Mouse (Mus musculus) small intestine, adult 2 months (tissue): Measurements from ENCODE around the gene Nudt1.

ENCODE experiments used
- CTCF ChIP-seq: fragments of 200-500 bp; IDR thresholded peaks from 2 replicates; pipeline ENCODE4 v1.5.1; 2012; ENCODE audit warnings: low read depth, mild to moderate bottlenecking, control low read depth, inconsistent platforms, low read length, moderate library complexity, mixed read lengths; ENCODE audit not compliant: insufficient replicate concordance, insufficient read length; ENCODE audit errors: extremely low read depth
- POLR2A ChIP-seq: fragments of 200-500 bp; IDR thresholded peaks from 2 replicates; pipeline ENCODE4 v1.6.1; 2012; ENCODE audit warnings: low read depth, mild to moderate bottlenecking, control low read depth, inconsistent platforms, low read length, moderate library complexity

DNA sequence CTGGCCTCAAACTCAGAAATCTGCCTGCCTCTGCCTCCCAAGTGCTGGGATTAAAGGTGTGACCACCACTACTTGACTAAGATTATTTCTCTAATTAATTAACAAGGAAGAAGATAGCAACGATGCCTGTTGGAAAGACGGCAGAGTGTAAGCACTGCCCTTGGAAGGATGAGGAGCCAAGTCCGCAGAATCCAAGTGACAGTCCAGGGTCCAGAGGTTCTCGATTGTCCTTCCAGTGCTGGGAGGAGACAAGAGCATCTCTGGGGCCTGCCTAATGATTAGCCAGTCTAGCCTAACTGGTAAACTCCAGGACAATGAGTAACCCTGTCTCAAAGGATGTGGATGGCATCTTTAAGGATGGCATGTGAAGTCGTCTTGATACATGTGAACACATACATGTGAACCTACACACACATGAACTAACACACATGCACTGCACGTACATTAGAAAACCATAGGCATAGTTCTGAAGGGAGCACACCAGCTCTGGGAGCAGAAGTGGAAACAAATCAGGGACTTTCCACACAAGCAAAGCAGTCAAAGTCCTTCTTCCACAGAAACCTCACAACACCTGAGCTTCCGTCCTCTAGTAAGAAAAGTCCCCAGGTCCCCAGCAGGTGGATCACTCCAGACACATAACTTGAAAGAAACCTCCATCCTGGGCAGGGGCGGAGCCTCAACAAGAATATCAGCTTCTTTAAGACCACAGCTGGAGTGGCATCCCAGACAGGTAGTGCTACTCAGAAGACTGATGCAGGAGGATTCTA lies 29.5 kb downstream of the Nudt1 start:
- no peak for TF ChIP-seq POLR2A
- no peak for TF ChIP-seq CTCF
